Mouse (Mus musculus): ENCODE measurements at regions not wholly inside any gene's neighbourhood (a gene's known extent, or its start where the extent isn't known, plus 50 kb on each side); places are given as distances from the start of the nearest gene placed in this dataset.

DNA sequence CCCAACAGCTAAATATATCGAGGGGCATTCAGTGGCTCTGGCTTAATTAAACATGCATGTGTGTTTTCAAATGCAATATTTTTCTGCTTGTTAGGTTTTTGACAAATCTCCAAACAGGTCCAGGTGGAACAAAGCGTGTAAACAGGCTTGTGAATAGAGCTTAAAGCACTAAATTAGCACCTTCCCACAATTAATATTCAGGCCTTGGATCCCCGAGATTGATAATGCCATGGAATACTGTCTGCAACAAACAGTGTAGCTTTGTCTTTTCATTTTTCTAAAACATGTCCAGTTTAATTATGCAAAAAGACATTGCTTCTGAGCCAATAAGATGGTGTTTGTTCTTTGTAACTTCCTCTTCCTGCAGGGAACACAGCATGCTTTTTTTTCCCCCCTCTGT, 258.9 kb downstream of the Barhl2 start:
- TF ChIP-seq CTCF (IDR thresholded peaks at IDR 0.05; ENCODE audit: borderline replicate concordance, extremely low read depth, insufficient read depth, insufficient read length) = no peak
- TF ChIP-seq POLR2A (IDR thresholded peaks at IDR 0.05; ENCODE audit: borderline replicate concordance, extremely low read depth, insufficient read depth, insufficient read length, poor library complexity, severe bottlenecking) = no peak
